Comparison of ENCODE assay signal across 8 mouse cellular contexts in genomic region chr13:100846891-100847579, GRCm38 (mm10). TPM values are rescaled to one million over a fixed set of nuclear protein-coding genes. Genes with fewer than 3 reads are reported as not detected.
A peak's percentile ranks its signal among the peaks of the same experiment; 100 is the strongest.
DNase-seq lines count a peak whose midpoint lies in the region; ATAC-seq lines count a peak whose summit lies in the region.

No protein-coding gene starts in this region.

- no peak overlapping the region for H3K9ac ChIP-seq in forebrain, embryonic 15.5 days (replicated peaks)
- H3K9ac ChIP-seq in hindbrain, embryonic 16.5 days (ENCODE audit: low read depth, low read length), result no peak overlapping the region

- ATAC-seq in forebrain, embryonic 15.5 days (replicated peaks), result peak; percentile 70; the same call in 1 of the 2 replicates
- peak; percentile 86 for ATAC-seq in hindbrain, embryonic 16.5 days

- H3K9me3 ChIP-seq in heart, embryonic 10.5 days, result no peaks in the 10 kb centered on the region
- H3K9me3 ChIP-seq in forebrain, embryonic 15.5 days, result no peaks in the 10 kb centered on the region
- H3K9me3 ChIP-seq in hindbrain, embryonic 16.5 days (ENCODE audit: control insufficient read depth, low read length), result peaks cover under 1% of the 10 kb centered on the region; the same call in 1 of the 2 replicates

- no peak overlapping the region for H3K4me3 ChIP-seq in heart, embryonic 10.5 days
- H3K4me3 ChIP-seq in forebrain, embryonic 15.5 days, result no peak overlapping the region
- no peak overlapping the region for H3K4me3 ChIP-seq in hindbrain, embryonic 16.5 days (ENCODE audit: low read length)

- no peaks in the 10 kb centered on the region for H3K4me1 ChIP-seq in heart, embryonic 10.5 days
- peaks cover 5% of the 10 kb centered on the region; the same call in 1 of the 2 replicates for H3K4me1 ChIP-seq in forebrain, embryonic 15.5 days
- H3K4me1 ChIP-seq in hindbrain, embryonic 16.5 days (ENCODE audit: control insufficient read depth, insufficient read depth, low read depth, low read length), result no peaks in the 10 kb centered on the region

- no peaks in the 10 kb centered on the region for H3K27me3 ChIP-seq in heart, embryonic 10.5 days (ENCODE audit: insufficient read depth, poor library complexity, severe bottlenecking)
- no peaks in the 10 kb centered on the region for H3K27me3 ChIP-seq in forebrain, embryonic 15.5 days
- no peaks in the 10 kb centered on the region for H3K27me3 ChIP-seq in hindbrain, embryonic 16.5 days (replicated peaks; ENCODE audit: control insufficient read depth, insufficient read depth, low read length)

- no peaks in the 10 kb centered on the region for H3K36me3 ChIP-seq in heart, embryonic 10.5 days
- no peaks in the 10 kb centered on the region for H3K36me3 ChIP-seq in forebrain, embryonic 15.5 days
- no peaks in the 10 kb centered on the region for H3K36me3 ChIP-seq in hindbrain, embryonic 16.5 days (ENCODE audit: control insufficient read depth, insufficient read depth, low read length)

- H3K27ac ChIP-seq in heart, embryonic 10.5 days, result no peak overlapping the region
- no peak overlapping the region for H3K27ac ChIP-seq in forebrain, embryonic 15.5 days (replicated peaks)
- no peak overlapping the region for H3K27ac ChIP-seq in hindbrain, embryonic 16.5 days (ENCODE audit: low read depth, low read length)

- 55% methylated on average over 21 of the region's 21 CpGs for WGBS in heart, embryonic 10.5 days
- WGBS in forebrain, embryonic 15.5 days, result 44% methylated on average over 21 of the region's 21 CpGs
- WGBS in hindbrain, embryonic 16.5 days, result 48% methylated on average over 21 of the region's 21 CpGs

- peak overlapping the region; percentile 28; the same call in 1 of the 2 replicates for H3K4me2 ChIP-seq in forebrain, embryonic 15.5 days (replicated peaks)
- peak overlapping the region; percentile 51 for H3K4me2 ChIP-seq in hindbrain, embryonic 16.5 days (ENCODE audit: low read length)

- peak; percentile 88 for DNase-seq in heart, adult 11 months
- no peak for DNase-seq in heart, embryonic 10.5 days (ENCODE audit: low spot score)
- DNase-seq in R1 (ENCODE audit: low read depth, low spot score), result peak; percentile 21
- peak; percentile 32 to 69 for DNase-seq in left cerebral cortex, adult 9 months (ENCODE audit: low spot score in 2 of 2)
- DNase-seq in right cerebral cortex, adult 2 months (ENCODE audit: low spot score in 2 of 2), result peak; percentile 65 to 70
- no peak for DNase-seq in spleen, postnatal 14 days (ENCODE audit: low spot score in 2 of 2)

RNA-seq across cellular contexts. Expression of gene Slc30a5, which starts 13.8 kb away (rescaled TPM):
- polyA plus RNA-seq in heart, embryonic 10.5 days (2016; fragmentation: Nextera tagmentation; extraction: Ambion mirVana), result 39.0 and 45.6 TPM in 2 replicates
- polyA plus RNA-seq in forebrain, embryonic 15.5 days (2015; fragmentation: Nextera tagmentation; extraction: Ambion mirVana), result 36.3 and 36.6 TPM in 2 replicates
- polyA plus RNA-seq in hindbrain, embryonic 16.5 days (2015; fragmentation: Nextera tagmentation; extraction: Ambion mirVana), result 30.8 and 31.4 TPM in 2 replicates

Comparison
In these comparisons a context has a peak if more than half of its experiments do, and no peak if none do; other contexts are left out.
1. DNase-seq: peak in heart, adult 11 months (single experiment), R1 (single experiment), left cerebral cortex, adult 9 months (2 of 2) and right cerebral cortex, adult 2 months (2 of 2); none in heart, embryonic 10.5 days (single experiment) and spleen, postnatal 14 days (0 of 2).